Mouse (Mus musculus) myocyte (in vitro differentiated cells): ENCODE data around the gene Foxe3. TPM values are rescaled to one million over a fixed set of nuclear protein-coding genes. Genes with fewer than 3 reads are reported as not detected.

Experiments used
- H3K27me3 ChIP-seq: one replicate; pipeline ENCODE4 v1.6.1; 2011; ENCODE audit not compliant: control insufficient read depth, insufficient read depth, insufficient read length
- H3K36me3 ChIP-seq: one replicate; pipeline ENCODE4 v1.6.1; 2011; ENCODE audit not compliant: control insufficient read depth, insufficient read depth
- H3K4me2 ChIP-seq: one replicate; pipeline ENCODE4 v1.6.1; 2011; ENCODE audit warnings: low read depth, control low read depth
- H3K4me3 ChIP-seq: one replicate; pipeline ENCODE4 v1.5.1; 2011; ENCODE audit warnings: mild to moderate bottlenecking, control low read depth, moderate library complexity
- H3K79me2 ChIP-seq: one replicate; pipeline ENCODE4 v1.6.1; 2011; ENCODE audit not compliant: control insufficient read depth, insufficient read depth
- H3ac ChIP-seq: one replicate; pipeline ENCODE4 v1.6.1; 2011; ENCODE audit not compliant: control insufficient read depth, insufficient read length
- CEBPB ChIP-seq: IDR thresholded peaks from 2 replicates; pipeline ENCODE4 v1.6.1; 2011; ENCODE audit warnings: mild to moderate bottlenecking, moderate library complexity; ENCODE audit not compliant: poor library complexity, insufficient read depth, severe bottlenecking
- E2F4 ChIP-seq: IDR thresholded peaks from one replicate; pipeline ENCODE4 v1.6.1; 2011; ENCODE audit warnings: mild to moderate bottlenecking, control low read depth, moderate library complexity; ENCODE audit not compliant: insufficient read depth
- MAX ChIP-seq: IDR thresholded peaks from one replicate; pipeline ENCODE4 v1.6.1; 2011; ENCODE audit warnings: low read depth, mild to moderate bottlenecking, control low read depth
- MYOD1 ChIP-seq, 3 experiments: IDR thresholded peaks; one replicate each; pipeline ENCODE4 v1.6.1; 2011; ENCODE audit warnings: control low read depth in 2 of 3, low read depth in 2 of 3, mild to moderate bottlenecking in 2 of 3, moderate library complexity in 1 of 3; ENCODE audit not compliant: insufficient read length in 2 of 3, control insufficient read depth in 1 of 3
- MYOG ChIP-seq, 3 experiments: IDR thresholded peaks; one replicate each; pipeline ENCODE4 v1.6.1; 2011; ENCODE audit warnings: control low read depth in 2 of 3, low read depth in 2 of 3, mild to moderate bottlenecking in 2 of 3; ENCODE audit not compliant: insufficient read length in 2 of 3, control insufficient read depth in 1 of 3, insufficient read depth in 1 of 3
- POLR2A ChIP-seq: IDR thresholded peaks from one replicate; pipeline ENCODE4 v1.6.1; 2011; ENCODE audit warnings: low read depth, mild to moderate bottlenecking, control low read depth, moderate library complexity; ENCODE audit not compliant: insufficient read length
- POLR2AphosphoS2 ChIP-seq: IDR thresholded peaks from one replicate; pipeline ENCODE4 v1.6.1; 2011; ENCODE audit warnings: low read depth, control low read depth; ENCODE audit not compliant: insufficient read length
- REST ChIP-seq: IDR thresholded peaks from one replicate; pipeline ENCODE4 v1.6.1; 2011; ENCODE audit warnings: mild to moderate bottlenecking, control low read depth, moderate library complexity; ENCODE audit not compliant: insufficient read depth, insufficient read length
- SRF ChIP-seq: IDR thresholded peaks from one replicate; pipeline ENCODE4 v1.6.1; 2011; ENCODE audit warnings: low read depth; ENCODE audit not compliant: control insufficient read depth, insufficient read length
- TCF12 ChIP-seq: IDR thresholded peaks from one replicate; pipeline ENCODE4 v1.6.1; 2011; ENCODE audit warnings: mild to moderate bottlenecking, control low read depth; ENCODE audit not compliant: poor library complexity, insufficient read depth, severe bottlenecking
- TCF3 ChIP-seq: IDR thresholded peaks from one replicate; pipeline ENCODE4 v1.6.1; 2011; ENCODE audit warnings: low read depth, control low read depth; ENCODE audit not compliant: insufficient read length
- USF1 ChIP-seq: IDR thresholded peaks from one replicate; pipeline ENCODE4 v1.6.1; 2011; ENCODE audit warnings: low read depth, mild to moderate bottlenecking, control low read depth, moderate library complexity
- polyA plus RNA-seq: library from polyadenylated mRNA; unstranded; fragments of >200 nt; fragmentation: generic; extraction: Trizol; gene quantifications from one replicate; pipeline ENCODE4 v1.2.1, GENCODE M21; 2012; ENCODE audit warnings: missing spikeins

Foxe3 gene
- polyA plus RNA-seq, 1 experiment = not detected

GRCm38 (mm10) chr4:114941311-114941710 lies 15.5 kb upstream of the Foxe3 start:
- H3K36me3 ChIP-seq = no peaks in the 10 kb centered on the region
- H3K4me2 ChIP-seq = no peak overlapping the region
- no peak overlapping the region for H3K4me3 ChIP-seq
- H3K79me2 ChIP-seq = no peaks in the 10 kb centered on the region
- TF ChIP-seq E2F4 (no peak), TCF12 (no peak), MYOG (IDR thresholded peaks at IDR 0.05; ENCODE audit: control insufficient read depth in 1 of 3, insufficient read depth in 1 of 3, insufficient read length in 2 of 3, low read depth in 2 of 3) (no peak), REST (no peak), USF1 (no peak), POLR2A (no peak), SRF (no peak), TCF3 (no peak), CEBPB (no peak)
- no peak overlapping the region for H3ac ChIP-seq
- H3K27me3 ChIP-seq = no peaks in the 10 kb centered on the region

DNA sequence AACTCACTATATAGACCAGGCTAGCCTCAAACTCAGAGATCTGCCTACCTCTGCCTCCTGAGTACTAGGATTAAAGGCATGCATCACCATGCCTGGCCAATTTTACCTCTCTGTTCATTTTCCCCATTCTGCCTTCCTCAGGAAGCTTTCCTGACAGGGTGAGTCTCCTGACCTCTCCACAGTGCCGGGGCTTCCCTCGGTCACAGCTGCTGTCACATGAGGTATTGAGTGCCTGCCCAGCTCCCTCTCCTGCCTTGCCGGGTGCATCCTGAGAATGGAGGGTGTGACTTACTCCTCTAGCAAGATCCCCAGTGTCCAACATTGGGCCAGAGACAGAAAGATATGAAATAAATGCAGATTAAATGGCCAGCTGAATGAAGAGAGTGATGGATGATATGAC lies 12.4 kb upstream of the Foxe3 start:
- peak overlapping the region; percentile 71 for H3K4me2 ChIP-seq
- no peaks in the 10 kb centered on the region for H3K27me3 ChIP-seq

GRCm38 (mm10) chr4:114937459-114938047 lies 11.7 kb upstream of the Foxe3 start:
- peak overlapping the region; percentile 71 for H3K4me2 ChIP-seq

More for the DNA sequence above, 12.4 kb upstream of the Foxe3 start:
- no peak overlapping the region for H3K4me3 ChIP-seq
- TF ChIP-seq MYOD1 (IDR thresholded peaks at IDR 0.05; ENCODE audit: control insufficient read depth in 1 of 3, insufficient read length in 2 of 3, low read depth in 2 of 3) (peak in 2 of 3 experiments; percentile 3 to 66), MYOG (IDR thresholded peaks at IDR 0.05; ENCODE audit: control insufficient read depth in 1 of 3, insufficient read depth in 1 of 3, insufficient read length in 2 of 3, low read depth in 2 of 3) (peak in 2 of 3 experiments; percentile 31 to 76), POLR2AphosphoS2 (no peak)
- no peaks in the 10 kb centered on the region for H3K36me3 ChIP-seq
- no peak overlapping the region for H3ac ChIP-seq
- no peaks in the 10 kb centered on the region for H3K79me2 ChIP-seq

DNA sequence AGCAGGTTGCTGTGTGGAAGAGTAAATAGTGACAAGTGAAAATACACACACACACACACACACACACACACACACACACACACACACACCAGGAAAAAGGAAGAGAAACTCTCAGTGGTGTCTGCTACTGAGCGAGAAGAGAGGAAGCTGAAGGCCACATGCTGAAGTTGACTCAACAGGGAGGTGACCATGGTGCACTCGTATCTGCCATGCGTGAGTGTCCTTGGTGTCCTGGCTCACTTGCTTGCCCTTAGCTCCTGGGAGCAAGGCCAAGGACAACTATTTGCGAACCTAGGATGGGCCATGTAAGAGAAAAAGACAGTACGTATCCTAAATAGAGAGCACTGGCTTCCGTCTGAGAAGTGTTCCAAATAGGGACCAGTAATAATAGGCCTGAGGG lies 8.4 kb upstream of the Foxe3 start:
- TF ChIP-seq POLR2A = no peak
- TF ChIP-seq MYOD1 (IDR thresholded peaks at IDR 0.05; ENCODE audit: control insufficient read depth in 1 of 3, insufficient read length in 2 of 3, low read depth in 2 of 3) = no peak
- no peak for TF ChIP-seq TCF12
- TF ChIP-seq CEBPB = no peak
- no peak for TF ChIP-seq SRF
- no peak for TF ChIP-seq POLR2AphosphoS2
- TF ChIP-seq MYOG (IDR thresholded peaks at IDR 0.05; ENCODE audit: control insufficient read depth in 1 of 3, insufficient read depth in 1 of 3, insufficient read length in 2 of 3, low read depth in 2 of 3) = no peak
- TF ChIP-seq TCF3 = no peak
- TF ChIP-seq REST = no peak
- no peak for TF ChIP-seq E2F4
- TF ChIP-seq MAX = no peak
- TF ChIP-seq USF1 = no peak
- Histone ChIP-seq H3K79me2 (no peaks in the 10 kb centered on the region), H3K27me3 (peaks cover 3% of the 10 kb centered on the region), H3K4me3 (no peak overlapping the region), H3K4me2 (peak overlapping the region; percentile 8), H3ac (no peak overlapping the region), H3K36me3 (no peaks in the 10 kb centered on the region)

More at GRCm38 (mm10) chr4:114937459-114938047, 11.7 kb upstream of the Foxe3 start:
- Histone ChIP-seq H3K4me3 (no peak overlapping the region), H3ac (no peak overlapping the region), H3K79me2 (no peaks in the 10 kb centered on the region), H3K27me3 (no peaks in the 10 kb centered on the region), H3K36me3 (no peaks in the 10 kb centered on the region)
- TF ChIP-seq TCF12 (peak; percentile 74), POLR2AphosphoS2 (no peak), TCF3 (no peak), MYOG (IDR thresholded peaks at IDR 0.05; ENCODE audit: control insufficient read depth in 1 of 3, insufficient read depth in 1 of 3, insufficient read length in 2 of 3, low read depth in 2 of 3) (peak in 2 of 3 experiments; percentile 85 to 93), CEBPB (no peak), SRF (no peak), MAX (no peak), USF1 (no peak), MYOD1 (IDR thresholded peaks at IDR 0.05; ENCODE audit: control insufficient read depth in 1 of 3, insufficient read length in 2 of 3, low read depth in 2 of 3) (peak; percentile 73 to 89 (median 88)), E2F4 (no peak), POLR2A (no peak), REST (no peak)

GRCm38 (mm10) chr4:114932747-114933146 lies 6.9 kb upstream of the Foxe3 start:
- Histone ChIP-seq H3K36me3 (no peaks in the 10 kb centered on the region), H3K27me3 (peaks cover 14% of the 10 kb centered on the region), H3K4me2 (no peak overlapping the region), H3ac (no peak overlapping the region), H3K79me2 (no peaks in the 10 kb centered on the region), H3K4me3 (no peak overlapping the region)
- no peak for TF ChIP-seq CEBPB
- TF ChIP-seq SRF = no peak
- no peak for TF ChIP-seq REST
- no peak for TF ChIP-seq MYOG (IDR thresholded peaks at IDR 0.05; ENCODE audit: control insufficient read depth in 1 of 3, insufficient read depth in 1 of 3, insufficient read length in 2 of 3, low read depth in 2 of 3)
- no peak for TF ChIP-seq USF1
- no peak for TF ChIP-seq MYOD1 (IDR thresholded peaks at IDR 0.05; ENCODE audit: control insufficient read depth in 1 of 3, insufficient read length in 2 of 3, low read depth in 2 of 3)
- TF ChIP-seq POLR2A = no peak
- TF ChIP-seq MAX = no peak
- TF ChIP-seq TCF3 = no peak
- TF ChIP-seq TCF12 = no peak
- TF ChIP-seq POLR2AphosphoS2 = no peak
- no peak for TF ChIP-seq E2F4
